Mouse (Mus musculus): ENCODE results near the gene 2810006K23Rik.
"Not testable (repeated sequence)": the region's sequence is repeated elsewhere in the genome, so short reads cannot be mapped to it uniquely, and the experiment has no call there.

Gene 2810006K23Rik

GRCm38 (mm10) chr5:124350350-124350749 lies 22.5 kb downstream of the 2810006K23Rik start:
- no peak for DNase-seq

DNA sequence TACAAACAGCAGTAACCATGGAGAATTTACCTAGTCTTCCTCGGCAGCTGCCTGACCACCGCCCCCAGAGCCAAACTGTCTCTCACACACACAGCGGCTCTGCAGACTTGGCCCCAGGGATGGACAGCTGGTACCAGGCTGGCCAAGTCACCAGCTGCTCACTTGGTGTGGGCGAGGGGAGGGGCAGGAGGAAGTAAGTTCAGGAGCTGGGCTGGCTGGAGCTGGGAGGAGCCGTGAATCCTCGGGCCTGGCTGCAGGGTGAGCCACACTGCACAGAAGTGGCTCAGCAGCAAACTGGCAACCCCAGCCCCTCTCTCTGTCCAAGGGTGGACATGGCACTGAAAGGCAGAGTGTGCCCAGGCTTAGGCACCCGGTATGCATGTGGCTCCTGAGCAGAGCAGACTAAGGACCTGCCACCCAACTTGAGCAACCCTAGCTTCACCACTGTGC lies 23.2 kb downstream of the 2810006K23Rik start:
- peak; percentile 71 for DNase-seq

DNA sequence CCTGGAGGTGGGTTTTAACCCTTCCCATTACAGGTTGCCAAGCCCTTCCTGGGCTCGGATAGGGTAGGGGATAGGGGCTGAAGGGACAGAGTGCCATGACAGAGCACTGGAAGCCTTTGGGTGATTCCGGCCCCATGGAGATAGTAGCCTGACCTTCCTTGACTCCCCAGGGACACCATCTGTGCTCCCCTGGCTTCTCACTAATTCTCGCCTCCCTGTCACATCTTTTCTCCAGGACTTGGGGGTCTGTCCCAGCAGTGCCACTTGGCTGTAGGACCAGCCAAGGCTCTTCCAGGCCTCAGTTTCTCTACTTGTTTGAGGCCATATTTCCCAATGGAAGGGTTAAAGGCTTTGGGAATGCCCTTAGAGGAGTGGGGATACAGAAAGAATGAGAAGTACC lies 23.7 kb downstream of the 2810006K23Rik start:
- DNase-seq: no peak

DNA sequence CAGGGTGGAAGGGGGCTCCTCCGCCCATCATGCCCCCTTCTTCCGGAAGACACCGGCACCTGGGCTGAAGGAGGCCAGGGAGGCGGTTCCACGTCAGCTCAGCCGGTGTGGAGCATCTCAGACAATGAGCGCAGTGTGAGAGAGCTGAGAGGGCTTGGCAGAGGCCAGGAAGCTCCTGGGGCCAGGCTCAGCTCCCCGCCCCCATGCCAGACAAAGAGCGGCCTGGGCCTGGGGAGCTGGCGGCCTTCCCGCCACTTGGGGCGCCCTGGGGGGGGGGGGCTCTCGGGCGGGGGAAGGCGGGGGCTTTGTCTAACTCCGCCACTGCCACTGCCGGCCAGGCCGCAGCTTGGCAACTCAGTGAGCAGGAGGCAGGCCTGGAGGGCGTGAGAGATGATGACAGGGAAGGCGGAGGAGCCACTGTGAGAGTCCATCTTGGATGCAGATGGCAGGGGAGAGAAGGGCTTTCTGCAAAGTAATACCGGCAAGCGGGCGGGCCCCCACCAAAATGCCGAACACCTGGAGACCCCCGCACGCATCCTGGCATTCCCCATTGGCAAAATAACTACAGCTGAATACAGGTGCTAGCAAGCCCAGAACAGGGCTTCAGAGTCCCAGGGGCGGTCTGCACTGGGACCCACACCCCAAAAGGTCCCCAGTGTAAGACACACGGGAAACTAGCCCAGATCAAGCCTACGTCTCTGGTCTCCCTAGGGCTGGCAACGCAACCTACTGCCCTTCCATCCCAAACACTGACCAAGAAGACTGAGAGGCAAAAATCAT lies 24.4 kb downstream of the 2810006K23Rik start:
- DNase-seq: peak; percentile 72

DNA sequence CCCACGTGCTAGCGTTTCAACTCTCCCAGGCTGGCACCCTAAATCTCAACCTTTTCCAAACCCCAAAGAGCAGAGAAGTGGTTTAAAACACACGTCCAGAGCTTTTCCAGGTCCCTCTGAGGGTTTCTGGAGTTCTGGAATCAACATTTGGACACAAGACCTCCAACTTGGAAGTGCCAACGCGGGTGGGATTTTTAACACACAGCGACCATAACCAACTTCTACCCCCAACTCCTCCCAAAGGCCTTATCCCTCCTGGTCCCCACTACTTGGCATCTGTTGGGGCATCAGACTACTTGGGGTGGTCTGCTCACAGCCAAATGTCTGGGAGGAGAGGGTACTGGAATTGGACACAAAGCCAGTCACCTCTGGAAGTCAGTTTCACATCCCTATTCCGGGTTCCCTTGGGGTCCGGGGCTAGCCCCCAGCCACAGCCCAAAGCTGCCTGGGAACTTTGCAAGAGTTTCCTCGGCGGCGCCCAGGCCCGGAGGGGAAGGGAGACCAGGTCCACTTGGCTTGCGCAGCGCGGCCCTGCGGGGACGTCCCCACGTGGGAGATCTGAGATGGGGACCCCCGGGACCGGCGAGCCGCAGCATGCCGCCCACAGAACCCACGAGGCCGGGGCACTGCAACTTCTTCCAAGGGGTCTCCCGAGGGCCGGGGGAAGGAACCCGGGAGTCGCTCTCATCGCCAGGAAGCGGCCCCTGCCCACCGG lies 25.3 kb downstream of the 2810006K23Rik start:
- no peak for DNase-seq

- peak; percentile 62 for DNase-seq
Measured at GRCm38 (mm10) chr5:124353726-124354547, 26.0 kb downstream of the 2810006K23Rik start.

- DNase-seq: peak; percentile 54
Measured at GRCm38 (mm10) chr5:124354574-124355424, 26.9 kb downstream of the 2810006K23Rik start.

DNA sequence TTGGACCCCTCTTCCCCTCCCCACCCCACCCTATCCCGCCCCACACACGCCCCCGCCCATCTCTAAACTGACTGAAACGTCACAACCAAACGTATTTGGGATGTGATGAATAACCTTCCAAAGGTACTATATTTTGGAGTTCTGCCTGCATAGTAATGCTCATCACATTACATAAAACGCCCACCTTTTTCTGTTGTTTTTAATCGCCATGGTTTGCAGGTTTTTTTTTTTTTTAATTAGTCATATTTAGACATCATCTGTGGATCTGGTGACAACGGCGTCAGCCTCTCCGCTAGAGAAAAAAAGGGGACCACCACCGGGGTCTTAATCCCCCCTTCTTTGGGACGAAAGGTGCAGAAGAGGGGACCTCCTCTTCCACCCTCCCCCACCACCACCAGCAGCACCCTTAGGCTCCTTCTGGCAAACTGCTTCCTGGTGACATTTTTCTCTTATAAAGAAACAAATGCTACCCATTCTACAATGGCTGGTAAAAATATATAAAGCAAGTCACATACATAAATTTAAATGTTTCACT lies 27.6 kb downstream of the 2810006K23Rik start:
- DNase-seq: no peak

- DNase-seq: no peak
Measured at GRCm38 (mm10) chr5:124356695-124357094, 28.8 kb downstream of the 2810006K23Rik start.

- no peak for DNase-seq
Measured at GRCm38 (mm10) chr5:124359641-124360040, 31.8 kb downstream of the 2810006K23Rik start.

- DNase-seq: not testable (repeated sequence)
Measured at GRCm38 (mm10) chr5:124362982-124363381, 35.1 kb downstream of the 2810006K23Rik start, which contains the start of gene Cdk2ap1. Cdk2ap1 (minus strand) TSS chr5:124363082.

DNA sequence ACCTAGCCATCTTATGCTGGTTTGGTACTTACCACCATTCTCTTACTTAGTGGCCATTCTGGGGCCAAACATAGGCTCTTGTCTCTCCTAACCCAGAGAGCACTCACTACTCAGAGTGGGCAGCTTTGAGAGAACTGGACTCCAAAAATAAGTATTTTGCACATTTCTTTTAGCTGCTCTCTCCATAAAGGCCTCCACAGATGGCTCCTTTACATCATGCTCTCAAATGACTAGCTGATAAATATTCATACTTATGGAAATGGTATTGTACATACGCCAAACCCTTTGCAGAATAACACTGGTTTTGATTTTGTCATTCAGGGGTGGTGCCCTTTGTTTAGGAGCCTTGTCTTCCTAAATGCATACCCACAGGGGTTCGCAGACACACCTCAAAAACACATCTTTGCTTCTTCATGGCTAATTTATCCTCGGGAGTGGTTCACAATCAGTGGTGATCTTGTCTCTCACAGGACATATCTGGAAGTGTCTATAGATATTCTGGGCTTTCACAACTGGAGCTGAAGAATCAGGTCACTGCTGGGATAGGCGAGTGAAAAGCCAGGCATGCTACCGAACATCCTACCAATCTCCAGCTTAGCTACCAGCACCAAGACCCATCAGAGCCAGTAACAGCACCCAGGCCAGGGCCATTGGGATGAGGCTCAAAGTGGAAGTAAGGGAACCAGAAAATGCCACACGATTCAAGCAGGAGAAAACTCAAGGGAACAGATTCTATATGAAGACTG lies 36.5 kb downstream of the 2810006K23Rik start:
- DNase-seq: no peak

- DNase-seq: no peak
Measured at GRCm38 (mm10) chr5:124365754-124366153, 37.9 kb downstream of the 2810006K23Rik start.

DNA sequence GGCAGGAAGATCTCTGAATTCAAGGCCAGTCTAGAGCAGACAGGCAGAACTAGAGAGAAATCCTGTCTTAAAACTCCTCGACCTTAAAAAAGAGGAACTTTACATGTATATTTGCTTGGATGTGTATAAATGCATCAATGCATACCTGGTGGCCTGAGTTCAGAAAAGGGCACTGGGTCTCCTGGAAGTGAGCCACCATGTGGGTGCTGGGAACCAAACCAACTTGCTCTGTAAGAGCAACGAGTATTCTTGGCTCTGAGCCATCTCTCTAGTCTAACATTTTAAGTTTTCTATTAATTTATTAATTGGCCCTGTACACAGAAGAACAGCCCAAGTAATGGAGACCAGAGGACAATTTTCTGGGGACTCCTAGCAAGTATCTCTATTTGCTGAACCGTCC lies 38.8 kb downstream of the 2810006K23Rik start:
- DNase-seq: no peak

- DNase-seq: no peak
Measured at GRCm38 (mm10) chr5:124374298-124374697, 46.4 kb downstream of the 2810006K23Rik start.

DNA sequence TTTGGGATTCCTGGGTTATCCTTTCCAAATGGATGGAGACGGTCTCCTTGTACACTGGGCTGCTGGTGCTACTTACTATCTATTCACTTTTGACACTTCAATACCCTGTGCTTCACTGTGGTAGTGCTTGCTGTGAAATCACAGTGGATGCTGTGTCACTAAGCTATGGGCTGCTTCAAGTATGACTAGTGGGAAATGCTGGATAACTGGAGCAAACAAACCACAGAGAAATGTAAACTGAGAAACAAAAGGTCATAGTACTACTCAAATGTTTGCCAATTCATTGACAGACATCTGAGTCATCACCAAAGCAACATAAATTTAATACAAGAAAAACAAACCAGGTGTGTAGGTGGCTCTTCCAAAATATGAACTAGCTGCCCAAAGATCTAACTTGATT lies 48.5 kb downstream of the 2810006K23Rik start:
- no peak for DNase-seq

GRCm38 (mm10) chr5:124377149-124377548 lies 49.3 kb downstream of the 2810006K23Rik start:
- no peak for DNase-seq

DNA sequence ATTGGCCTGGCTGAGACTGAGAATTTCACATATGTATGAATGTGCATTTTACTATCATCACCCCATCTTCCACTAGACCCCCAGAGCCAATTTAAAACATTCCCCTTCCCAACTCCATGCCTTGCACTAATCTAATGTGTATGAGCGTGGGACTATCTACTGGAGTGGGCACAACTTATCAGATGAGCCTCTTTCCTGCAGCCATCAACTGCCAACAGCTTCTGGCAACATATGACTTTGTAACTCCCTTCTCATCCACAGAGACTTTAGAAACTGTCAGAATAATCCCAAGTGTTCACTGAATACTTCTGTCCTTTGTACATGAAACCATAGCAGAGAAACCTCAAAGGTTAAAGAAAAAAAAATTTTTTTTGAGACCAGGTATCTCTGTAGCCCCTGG lies 52.2 kb downstream of the 2810006K23Rik start:
- DNase-seq: no peak

DNA sequence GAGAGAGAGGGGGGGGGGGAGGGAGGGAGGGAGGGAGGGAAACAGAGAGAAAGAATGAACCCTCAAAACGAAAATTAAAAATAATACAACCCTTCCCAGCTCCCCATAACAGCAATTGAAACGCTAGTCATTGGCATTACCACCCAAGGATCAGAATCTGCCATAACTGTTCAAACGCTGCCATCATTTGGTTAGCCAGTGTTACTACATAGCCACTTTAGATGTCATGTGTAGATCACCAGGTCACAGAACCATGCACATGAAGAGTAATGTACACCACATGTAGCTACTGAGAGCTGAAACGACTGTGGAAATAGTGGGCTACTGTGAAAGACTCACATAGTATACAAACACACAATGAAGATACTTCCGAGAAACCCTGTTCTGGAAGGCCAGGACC lies 60.0 kb downstream of the 2810006K23Rik start:
- DNase-seq: no peak

All from right cerebral cortex, postnatal 25 days (tissue).